Mouse (Mus musculus): ENCODE data around the gene Ccdc85b. TPM values are rescaled to one million over a fixed set of nuclear protein-coding genes. Genes with fewer than 3 reads are reported as not detected.
"Not testable (repeated sequence)": the region's sequence is repeated elsewhere in the genome, so short reads cannot be mapped to it uniquely, and the experiment has no call there.

Ccdc85b gene
- total RNA-seq (2022), result 10 to 100 TPM; 31.7 to 33.1 (median 32.4) TPM

DNA sequence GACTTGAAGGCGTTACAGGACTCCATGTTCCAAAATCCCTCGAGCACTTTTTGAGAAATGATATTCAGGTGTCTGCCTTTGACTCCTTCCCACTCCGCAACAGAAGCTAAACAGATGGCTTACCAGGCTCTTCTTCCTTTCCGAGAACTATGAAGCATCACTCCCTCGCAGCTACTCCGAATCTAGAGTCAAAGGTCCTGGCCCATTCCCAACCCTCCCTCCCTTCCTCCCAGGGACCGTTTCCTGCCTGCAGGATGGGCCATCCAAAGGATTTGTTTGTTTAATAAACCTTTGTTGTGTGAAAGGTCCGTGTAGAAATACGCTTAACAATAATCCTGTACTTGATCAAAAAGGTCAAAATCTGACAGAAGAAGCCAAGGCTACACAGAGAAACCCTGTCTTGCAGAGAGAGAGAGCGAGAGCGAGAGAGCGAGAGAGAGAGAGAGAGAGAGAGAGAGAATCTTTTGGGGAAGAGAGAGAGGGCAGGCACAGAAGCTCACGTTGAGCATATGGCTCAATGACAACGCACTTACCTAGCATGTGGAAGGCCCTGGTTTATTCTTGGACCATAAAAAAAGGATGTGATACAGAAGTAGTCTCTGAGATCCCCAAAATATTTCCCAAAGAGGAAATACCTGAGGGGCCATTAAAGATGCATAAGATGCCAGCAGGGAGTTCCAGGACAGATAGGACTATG is at the start of gene Ccdc85b:
TSS of gene Ccdc85b (minus strand) at position 149 of the 697 bp plus-strand sequence.
- DNase-seq (ENCODE audit: low spot score in 2 of 2), result no peak

DNA sequence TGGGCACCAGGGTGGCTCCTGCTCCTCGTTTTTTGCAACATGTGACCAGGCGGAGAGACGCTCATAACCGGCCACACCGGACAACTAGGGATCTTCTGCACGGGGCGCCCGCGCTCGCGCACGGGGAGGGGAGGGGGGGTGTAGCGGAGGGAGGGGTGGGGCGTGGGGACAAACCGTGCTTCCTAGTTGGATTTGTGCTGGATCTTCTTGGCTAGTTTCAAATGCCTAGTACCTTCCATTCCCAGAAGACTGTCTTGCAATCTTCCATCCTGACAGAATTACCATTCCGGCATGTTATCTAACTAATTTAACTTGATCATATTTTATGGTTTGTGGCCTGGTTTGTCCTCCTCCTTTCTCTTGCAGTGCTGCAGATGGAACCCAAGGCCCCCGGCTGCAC is 46.0 kb upstream of the Ccdc85b start, which contains the start of gene 1700020D05Rik:
TSS of gene 1700020D05Rik (minus strand) at position 101 of the 400 bp plus-strand sequence.
- no peak for DNase-seq (ENCODE audit: low spot score in 2 of 2)

DNA sequence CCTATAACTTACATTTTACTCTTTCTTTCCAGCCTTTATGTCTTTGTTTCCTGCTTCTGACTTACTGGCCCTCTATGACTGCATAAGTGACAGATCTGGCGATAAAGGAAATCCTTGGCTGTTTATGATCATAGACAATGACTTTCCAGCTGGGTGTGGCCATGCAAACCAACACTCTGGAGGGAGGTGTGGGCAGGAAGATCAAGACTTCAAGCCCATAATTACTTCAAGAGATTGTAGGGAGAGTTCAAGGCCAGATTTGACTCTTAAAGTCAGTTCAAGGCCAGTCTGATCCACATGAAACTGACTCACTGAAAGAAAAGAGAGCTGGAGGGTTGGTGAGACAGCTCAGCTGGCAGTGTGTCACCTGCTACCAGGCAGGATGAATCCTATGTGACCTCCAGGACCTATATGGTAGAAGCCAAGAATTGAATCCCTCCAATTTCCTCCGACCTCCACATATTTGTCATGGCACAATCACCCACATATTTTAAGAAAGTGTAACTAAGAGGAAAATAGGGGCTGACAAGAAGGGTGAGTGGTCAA is 42.7 kb upstream of the Ccdc85b start:
- no peak for DNase-seq (ENCODE audit: low spot score in 2 of 2)

GRCm38 (mm10) chr19:5496052-5496370 is 38.3 kb upstream of the Ccdc85b start:
- no peak for DNase-seq (ENCODE audit: low spot score in 2 of 2)

DNA sequence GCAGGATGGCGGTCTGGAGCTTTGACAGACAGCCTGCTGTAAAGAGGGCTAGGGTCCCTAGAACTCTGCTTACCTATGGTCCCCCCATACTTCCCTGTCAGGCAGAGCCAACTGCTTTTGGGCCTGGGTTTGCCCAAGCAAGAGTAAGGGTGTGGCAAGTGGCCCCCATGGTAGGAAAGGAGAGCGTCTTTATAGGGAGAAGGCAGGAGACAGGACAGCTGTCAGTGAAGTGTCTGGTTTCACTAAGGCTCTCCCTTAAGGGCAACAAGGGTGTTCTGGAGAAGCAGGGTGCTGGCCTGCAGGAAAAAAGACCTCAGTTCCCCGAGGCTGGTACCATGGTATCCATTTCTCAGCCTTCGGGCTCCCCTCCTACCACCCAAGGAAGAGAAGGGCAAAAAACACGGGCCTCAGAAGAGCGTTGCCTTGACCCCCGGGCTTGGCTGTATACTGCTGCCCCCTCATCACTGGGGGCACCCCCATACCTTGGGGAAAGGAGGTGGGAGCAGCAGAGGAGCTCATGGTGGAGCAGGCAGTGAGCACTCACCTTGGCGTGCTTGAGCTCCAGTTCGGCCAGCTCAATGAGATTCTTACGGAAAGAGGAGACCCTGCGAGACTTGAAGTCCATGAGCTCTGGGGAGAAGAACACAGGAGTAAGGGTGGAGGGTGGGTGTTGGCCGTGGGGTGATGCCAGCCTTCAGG is 37.8 kb upstream of the Ccdc85b start:
- DNase-seq (ENCODE audit: low spot score in 2 of 2), result no peak

DNA sequence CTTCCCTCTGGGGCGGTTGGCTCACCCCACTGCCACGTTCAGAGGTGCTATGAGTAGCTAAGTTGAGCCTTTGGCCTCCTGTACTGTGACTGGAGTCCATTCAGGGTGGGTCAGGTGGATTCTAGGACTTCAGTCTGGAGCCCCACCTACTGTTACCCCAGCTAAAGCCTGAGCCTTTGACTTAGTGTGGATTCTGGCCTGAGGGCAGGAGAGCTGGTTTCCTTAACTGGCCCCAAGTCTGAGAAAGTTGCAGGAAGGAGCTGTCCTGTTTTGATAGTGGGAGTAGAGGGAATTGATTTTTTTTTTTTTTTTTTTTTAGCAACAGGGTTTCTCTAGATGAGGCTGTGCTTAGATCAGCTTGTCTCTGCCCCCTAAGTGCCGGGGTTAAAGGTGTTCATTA is 36.6 kb upstream of the Ccdc85b start:
- no peak for DNase-seq (ENCODE audit: low spot score in 2 of 2)

DNA sequence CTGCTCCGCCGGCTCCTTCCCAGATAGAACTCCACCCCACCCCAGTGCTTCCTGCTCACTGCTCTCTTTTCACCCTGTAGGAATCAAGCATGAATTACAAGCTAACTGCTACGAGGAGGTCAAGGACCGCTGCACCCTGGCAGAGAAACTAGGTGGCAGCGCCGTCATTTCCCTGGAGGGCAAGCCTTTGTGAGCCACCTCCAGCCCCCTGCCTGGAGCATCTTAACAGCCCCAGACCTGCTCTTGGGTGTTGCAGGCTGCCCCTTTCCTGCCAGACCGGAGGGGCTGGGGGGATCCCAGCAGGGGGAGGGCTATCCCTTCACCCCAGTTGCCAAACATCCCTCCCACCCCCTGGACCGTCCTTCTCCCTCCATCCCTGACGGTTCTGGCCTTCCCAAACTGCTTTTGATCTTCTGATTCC is 35.6 kb upstream of the Ccdc85b start:
- not testable (repeated sequence) for DNase-seq (ENCODE audit: low spot score in 2 of 2)

DNA sequence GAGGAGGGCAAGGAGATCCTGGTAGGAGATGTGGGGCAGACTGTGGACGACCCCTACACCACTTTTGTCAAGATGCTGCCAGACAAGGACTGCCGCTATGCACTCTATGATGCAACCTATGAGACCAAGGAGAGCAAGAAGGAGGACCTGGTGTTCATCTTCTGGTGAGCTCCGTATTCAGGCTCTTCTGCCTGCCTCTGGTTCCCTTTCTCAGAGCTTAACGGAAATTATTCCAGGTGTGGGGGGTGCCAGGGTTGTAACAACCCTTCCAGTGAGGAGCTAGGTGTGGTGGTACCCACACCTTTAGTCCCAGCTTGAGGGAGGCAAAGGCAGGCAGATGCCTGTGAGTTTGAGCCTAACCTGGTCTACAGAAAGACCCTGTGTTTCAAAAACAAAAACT is 34.9 kb upstream of the Ccdc85b start:
- no peak for DNase-seq (ENCODE audit: low spot score in 2 of 2)

GRCm38 (mm10) chr19:5490898-5491708 is 33.4 kb upstream of the Ccdc85b start:
- peak; percentile 76 to 81 for DNase-seq (ENCODE audit: low spot score in 2 of 2)

DNA sequence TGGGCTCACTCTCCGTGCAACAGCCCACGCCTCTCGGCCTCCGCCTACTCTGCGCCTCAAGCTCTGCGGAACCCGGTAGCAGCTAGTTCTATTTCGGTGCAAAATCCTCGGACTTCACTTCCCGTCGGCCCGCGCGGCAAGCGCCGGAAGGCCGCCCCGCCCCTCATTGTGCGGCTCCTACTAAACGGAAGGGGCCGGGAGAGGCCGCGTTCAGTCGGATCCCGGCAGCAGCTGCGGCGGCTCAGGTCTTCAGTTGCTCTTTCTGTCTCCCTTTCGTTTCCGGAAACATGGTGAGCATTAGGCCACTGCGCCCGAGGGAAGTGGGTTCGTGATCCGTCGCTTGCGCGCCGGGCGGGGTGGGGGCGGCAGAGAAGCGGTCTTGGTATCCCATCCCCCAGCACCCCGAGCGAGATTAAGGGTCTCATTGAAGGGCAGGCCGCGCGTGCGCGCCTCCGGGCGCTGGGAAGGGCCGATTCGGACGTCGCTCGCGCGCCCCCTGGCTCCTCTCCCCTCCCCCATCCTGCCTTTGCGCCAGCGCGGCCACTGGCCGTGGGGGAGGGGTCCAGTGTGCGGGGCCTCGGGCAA is 32.7 kb upstream of the Ccdc85b start, which contains the start of gene Cfl1:
TSS of gene Cfl1 (plus strand) at position 143 of the 585 bp plus-strand sequence.
- peak; percentile 93 to 94 for DNase-seq (ENCODE audit: low spot score in 2 of 2)

DNA sequence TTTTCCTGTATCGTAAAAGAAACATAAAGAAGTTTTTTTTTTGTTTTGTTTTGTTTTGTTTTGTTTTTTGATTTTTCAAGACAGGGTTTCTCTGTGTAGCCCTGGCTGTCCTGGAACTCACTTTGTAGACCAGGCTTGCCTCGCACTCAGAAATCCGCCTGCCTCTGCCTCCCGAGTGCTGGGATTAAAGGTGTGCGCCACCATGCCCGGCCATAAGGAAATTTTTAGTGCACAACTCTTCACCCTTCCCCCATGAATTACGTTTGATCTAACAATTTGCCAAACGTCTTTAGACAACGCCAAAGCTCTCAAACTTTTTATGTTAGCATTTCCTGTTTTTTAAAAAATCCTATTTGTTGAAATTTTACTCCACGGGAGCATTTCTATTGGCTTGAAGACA is 32.0 kb upstream of the Ccdc85b start:
- not testable (repeated sequence) for DNase-seq (ENCODE audit: low spot score in 2 of 2)

GRCm38 (mm10) chr19:5488878-5489571 is 31.3 kb upstream of the Ccdc85b start:
- peak; percentile 96 to 97 for DNase-seq (ENCODE audit: low spot score in 2 of 2)

DNA sequence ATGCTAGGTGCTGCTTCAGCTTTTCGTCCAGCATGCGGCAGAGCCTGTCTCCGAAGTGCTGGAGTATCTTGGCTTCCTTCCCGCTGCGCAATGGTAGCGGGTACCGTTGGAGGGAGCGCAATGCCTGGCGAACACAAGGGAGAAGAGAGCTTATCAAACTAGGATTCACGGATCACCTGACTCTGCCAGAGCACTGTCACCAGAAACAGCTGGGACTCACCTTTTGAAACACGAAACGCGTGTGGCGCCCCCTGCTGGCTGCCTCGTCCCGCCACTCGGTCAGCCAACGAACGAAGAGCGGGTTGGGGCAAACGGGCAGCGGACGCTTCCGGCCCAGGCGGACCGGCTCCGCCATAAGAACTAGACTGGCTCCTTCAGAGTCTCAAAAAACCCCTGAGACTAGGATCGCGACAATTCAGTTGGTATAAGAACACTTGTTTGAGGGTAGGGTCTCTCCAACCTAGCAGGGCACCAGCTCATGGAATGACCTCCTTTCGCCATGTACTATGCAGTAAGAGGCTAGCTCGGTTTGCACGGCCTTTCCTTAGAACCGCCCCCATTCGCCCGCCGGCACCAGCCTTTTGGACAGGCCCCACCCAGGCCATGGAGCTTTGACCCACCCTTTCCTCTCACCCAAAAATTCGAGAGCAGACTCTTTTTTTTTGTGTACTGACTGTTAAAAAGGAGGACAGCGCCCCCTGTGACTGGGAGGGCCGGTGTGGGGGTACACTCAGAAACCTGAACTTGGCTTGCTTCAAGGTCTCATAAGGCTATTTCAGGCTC is 30.3 kb upstream of the Ccdc85b start, which contains the start of gene Mus81:
TSS of gene Mus81 (minus strand) at position 635 of the 783 bp plus-strand sequence.
- DNase-seq (ENCODE audit: low spot score in 2 of 2), result peak; percentile 93 to 94

DNA sequence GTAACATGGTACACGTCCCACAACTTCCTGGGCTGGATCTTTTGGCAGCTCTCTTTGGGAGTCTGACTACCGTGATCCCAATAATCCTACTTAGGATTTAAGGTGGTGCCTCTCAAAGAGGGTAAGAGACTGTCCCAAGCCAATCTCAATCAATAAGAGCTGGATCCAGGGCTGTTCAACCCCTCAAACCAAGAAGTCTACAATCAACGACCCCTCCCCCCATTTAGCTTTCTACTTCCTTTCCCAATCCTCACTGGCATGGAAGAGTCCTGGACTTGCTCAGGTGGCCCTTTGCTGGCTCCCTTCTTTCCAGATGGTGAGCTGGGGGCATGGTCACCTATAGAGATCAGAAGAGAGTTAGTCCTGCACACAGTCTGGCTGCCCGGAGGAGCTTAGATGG is 29.1 kb upstream of the Ccdc85b start:
- no peak for DNase-seq (ENCODE audit: low spot score in 2 of 2)

- no peak for DNase-seq (ENCODE audit: low spot score in 2 of 2)
Measured at GRCm38 (mm10) chr19:5486286-5486685, 28.6 kb upstream of the Ccdc85b start.

DNA sequence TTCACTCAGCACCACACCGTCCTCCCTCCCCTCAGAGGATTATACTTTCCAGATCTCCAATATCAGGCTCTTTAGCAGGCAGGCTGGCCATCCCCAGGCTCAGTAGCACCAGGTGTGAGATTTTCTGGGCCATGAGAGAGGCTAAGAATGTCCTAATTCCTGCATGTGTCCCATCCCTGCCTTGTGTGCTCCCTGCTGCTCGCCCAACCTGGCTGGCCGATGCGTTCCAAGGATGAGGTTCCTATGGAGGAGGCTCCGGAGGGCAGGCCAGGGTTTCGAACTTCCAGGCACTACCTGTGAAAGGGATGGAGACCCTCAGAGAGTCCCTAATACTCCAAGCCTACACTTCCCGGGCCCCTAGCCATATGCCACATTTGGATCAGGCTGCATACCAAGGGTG is 28.1 kb upstream of the Ccdc85b start:
- DNase-seq (ENCODE audit: low spot score in 2 of 2), result no peak

- DNase-seq (ENCODE audit: low spot score in 2 of 2), result no peak
Measured at GRCm38 (mm10) chr19:5485371-5485770, 27.7 kb upstream of the Ccdc85b start.

- DNase-seq (ENCODE audit: low spot score in 2 of 2), result no peak
Measured at GRCm38 (mm10) chr19:5484496-5484895, 26.8 kb upstream of the Ccdc85b start.

GRCm38 (mm10) chr19:5483386-5484359 is 26.0 kb upstream of the Ccdc85b start:
- DNase-seq (ENCODE audit: low spot score in 2 of 2), result no peak

All from layer of hippocampus, adult 8-10 months (tissue).